Mouse (Mus musculus) kidney, postnatal 36 days (tissue): ENCODE measurements at regions not wholly inside any gene's neighbourhood (a gene's known extent, or its start where the extent isn't known, plus 50 kb on each side); places are given as distances from the start of the nearest gene placed in this dataset.

Experiments used
- DNase-seq, 2 experiments: peaks; one replicate each; pipeline ENCODE4 v3.0.0; 2021 to 2022; ENCODE audit warnings: mixed read lengths in 2 of 2

DNA sequence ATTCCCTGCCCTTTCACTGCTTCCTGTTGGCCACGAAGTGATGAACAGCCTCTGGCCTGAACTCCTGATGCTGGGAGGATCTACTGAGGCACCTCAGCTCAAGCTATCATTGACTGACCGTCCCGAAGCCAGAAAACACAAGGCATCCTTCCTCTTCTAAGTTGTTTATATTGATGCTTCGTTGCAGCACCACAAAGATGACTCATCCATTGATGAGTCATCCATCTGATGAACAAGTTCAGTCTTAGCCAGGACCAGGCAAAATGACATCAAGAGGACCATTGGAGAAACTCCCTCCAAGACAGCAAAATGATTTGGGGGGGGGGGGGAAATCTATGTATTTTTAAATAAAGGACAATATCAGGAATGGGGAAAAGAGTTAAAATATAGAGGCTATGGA lies 144.5 kb downstream of the Rab28 start:
- DNase-seq = no peak

DNA sequence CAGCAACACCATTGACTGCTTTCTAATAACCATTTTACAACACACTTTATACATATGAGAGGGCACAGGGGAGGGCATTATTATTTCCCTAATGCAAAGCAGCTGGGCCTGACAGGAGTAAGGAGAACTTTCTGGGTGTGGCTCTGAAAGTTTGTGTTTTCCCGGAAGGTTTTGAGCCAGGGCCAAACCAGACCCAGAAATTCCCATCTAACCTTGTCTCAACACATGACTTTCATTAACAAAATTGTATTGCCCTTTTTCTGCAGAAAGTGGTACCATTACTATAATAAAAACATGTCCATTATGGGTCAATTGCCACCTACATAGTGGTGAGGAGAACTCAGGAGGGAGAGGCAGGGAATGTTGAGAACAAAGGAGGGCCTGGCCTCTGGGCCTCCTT lies 145.7 kb downstream of the Rab28 start:
- no peak for DNase-seq

DNA sequence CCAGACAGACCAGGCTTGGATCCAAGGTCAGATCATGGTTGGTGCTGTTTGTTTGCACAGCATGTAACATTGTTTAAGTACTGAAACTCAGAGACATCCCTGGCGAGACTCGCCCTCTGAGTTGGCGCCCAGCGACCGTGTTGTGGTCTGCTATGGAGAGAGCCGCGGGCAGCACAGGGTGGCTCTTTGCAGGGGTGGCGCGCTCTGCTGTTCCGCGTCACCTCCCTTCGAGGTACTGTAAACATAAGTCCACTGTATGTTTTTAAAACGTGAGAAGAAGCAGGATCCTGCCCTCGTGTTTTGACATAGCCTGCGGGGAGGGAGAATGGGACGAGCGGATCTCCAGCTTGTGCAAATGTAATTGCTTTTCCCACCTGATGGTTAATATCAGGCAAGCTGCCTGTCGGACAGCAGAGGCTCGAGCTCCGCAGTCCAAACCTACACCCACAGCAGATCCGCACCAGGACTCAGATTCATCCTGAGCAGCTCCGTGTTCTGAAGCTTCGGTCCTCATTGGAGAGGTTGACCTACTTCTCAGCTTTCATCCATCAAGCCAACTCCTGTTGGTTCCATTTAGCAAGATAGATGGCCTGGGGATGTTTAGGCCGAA lies 151.2 kb downstream of the Rab28 start:
- DNase-seq = peak in 1 of 2 experiments; percentile 2

DNA sequence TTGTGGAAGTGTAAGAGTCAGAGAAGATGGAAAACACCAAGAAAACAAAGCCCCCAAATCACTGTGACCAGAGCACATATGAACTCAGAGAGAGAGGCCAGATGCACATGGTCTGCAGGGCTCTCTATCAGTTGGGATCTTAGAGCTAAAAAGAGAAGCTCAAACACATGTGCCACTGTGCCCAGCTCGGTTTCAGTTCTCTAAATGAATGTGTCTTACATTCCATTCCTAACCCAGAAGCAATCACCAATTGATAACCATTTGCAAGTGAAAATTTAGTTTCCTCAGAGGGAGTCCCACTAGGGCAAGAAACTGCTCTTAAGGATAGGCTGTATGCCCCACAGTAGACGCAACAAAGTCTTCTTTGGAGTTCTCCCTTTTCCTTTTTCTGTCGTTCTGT lies 153.6 kb downstream of the Rab28 start:
- DNase-seq = no peak

DNA sequence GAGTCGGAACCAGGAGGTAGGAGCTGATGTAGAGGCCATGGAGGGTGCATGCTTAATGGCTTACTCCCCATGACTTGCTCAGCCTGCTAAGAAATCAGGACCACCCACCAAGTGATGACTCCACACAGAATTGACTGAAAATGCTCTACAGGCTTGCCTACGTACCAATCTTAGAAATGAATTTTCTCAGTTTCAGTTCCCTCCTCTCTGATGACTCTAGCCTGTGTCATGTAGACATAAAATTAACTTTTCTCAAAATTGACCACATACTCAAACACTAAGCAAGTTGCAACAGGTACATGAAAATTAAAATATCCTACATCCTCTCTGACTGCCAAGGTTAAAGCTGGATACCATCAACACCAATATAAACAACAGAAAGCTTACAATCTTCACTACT lies 157.9 kb downstream of the Rab28 start:
- DNase-seq = no peak

DNA sequence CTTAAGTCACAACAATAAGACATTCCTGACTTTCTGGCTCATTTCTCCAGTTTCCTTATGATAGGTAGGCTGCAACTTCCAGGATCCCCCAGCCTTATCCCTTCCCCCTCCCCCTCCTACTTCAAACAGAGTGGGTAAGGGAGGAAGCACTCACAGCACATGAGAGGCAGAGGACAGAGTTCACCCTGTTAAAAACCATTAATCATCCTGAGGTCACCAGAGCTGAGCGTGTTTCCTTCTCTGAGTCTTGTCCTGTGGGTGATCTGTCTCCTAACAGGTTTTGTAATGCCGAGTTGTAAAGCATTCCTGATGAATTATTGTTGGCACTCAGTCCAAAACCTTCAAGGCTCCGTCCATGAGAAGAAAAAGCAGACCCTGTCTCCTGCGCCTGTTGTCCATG lies 161.0 kb downstream of the Rab28 start:
- DNase-seq = no peak

DNA sequence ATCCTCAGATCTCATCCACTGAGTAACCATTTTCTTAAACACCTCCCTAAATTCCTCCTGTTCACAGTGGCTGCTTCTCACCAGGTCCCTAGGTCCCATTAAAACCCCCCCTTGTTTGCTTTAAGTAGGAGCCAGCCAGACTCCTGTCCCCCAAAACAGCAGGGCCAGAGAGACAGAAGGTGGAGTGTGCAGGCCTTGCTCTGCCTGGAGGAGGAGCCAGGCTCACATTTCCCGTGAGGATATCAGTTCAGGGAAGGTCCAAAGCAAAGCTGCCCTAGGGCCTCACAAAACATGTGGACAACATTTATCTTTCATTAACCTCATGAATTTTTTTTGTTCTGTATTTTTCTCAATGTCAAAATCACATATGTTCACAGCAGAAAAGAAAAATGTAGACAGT lies 167.2 kb downstream of the Rab28 start:
- DNase-seq = no peak

DNA sequence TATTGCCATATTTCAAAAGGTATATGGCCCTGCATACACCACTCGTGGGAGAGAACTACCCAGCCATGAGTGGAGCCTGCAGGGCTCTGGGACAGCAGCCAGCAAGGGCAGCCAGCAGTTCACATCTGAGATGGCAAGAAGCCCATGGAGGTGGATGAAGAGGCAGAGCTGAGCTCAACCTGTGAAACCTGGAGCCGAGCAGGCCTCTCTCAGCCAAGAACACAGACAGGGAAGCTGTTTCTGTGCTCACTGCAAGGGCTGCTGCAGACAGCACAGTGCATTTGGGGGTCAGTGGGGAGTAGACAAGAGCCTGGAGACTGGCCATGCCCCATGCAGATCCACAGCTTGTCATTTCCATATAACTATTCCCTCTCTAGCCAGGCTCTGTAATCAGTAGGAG lies 173.4 kb downstream of the Rab28 start:
- DNase-seq = peak; percentile 31 to 69
